Mouse (Mus musculus): ENCODE data around the gene Atp6v0e2.
"Not testable (repeated sequence)": the region's sequence is repeated elsewhere in the genome, so short reads cannot be mapped to it uniquely, and the experiment has no call there.

The Atp6v0e2 gene

GRCm38 (mm10) chr6:48537105-48537954 lies at the start of gene Atp6v0e2:
TSS of gene Atp6v0e2 (plus strand) at chr6:48537615.
- DNase-seq (ENCODE audit: low spot score in 2 of 2) = peak; percentile 72 to 80

GRCm38 (mm10) chr6:48487747-48488725 lies 49.4 kb upstream of the Atp6v0e2 start:
- DNase-seq (ENCODE audit: low spot score in 2 of 2) = no peak

GRCm38 (mm10) chr6:48489741-48490140 lies 47.7 kb upstream of the Atp6v0e2 start:
- no peak for DNase-seq (ENCODE audit: low spot score in 2 of 2)

- no peak for DNase-seq (ENCODE audit: low spot score in 2 of 2)
These were observed 46.1 kb upstream of the Atp6v0e2 start for GRCm38 (mm10) chr6:48491361-48491760.

GRCm38 (mm10) chr6:48493136-48493730 lies 44.2 kb upstream of the Atp6v0e2 start:
- no peak for DNase-seq (ENCODE audit: low spot score in 2 of 2)

- no peak for DNase-seq (ENCODE audit: low spot score in 2 of 2)
These were observed 39.9 kb upstream of the Atp6v0e2 start for GRCm38 (mm10) chr6:48497521-48497920.

- no peak for DNase-seq (ENCODE audit: low spot score in 2 of 2)
These were observed 33.6 kb upstream of the Atp6v0e2 start for GRCm38 (mm10) chr6:48503847-48504240.

GRCm38 (mm10) chr6:48504241-48504854 lies 33.1 kb upstream of the Atp6v0e2 start:
- DNase-seq (ENCODE audit: low spot score in 2 of 2) = peak; percentile 68 to 70

GRCm38 (mm10) chr6:48508087-48508486 lies 29.3 kb upstream of the Atp6v0e2 start:
- DNase-seq (ENCODE audit: low spot score in 2 of 2) = no peak

- DNase-seq (ENCODE audit: low spot score in 2 of 2) = no peak
These were observed 27.0 kb upstream of the Atp6v0e2 start for GRCm38 (mm10) chr6:48510426-48510825.

GRCm38 (mm10) chr6:48511861-48512260 lies 25.6 kb upstream of the Atp6v0e2 start:
- DNase-seq (ENCODE audit: low spot score in 2 of 2) = no peak

- not testable (repeated sequence) for DNase-seq (ENCODE audit: low spot score in 2 of 2)
These were observed 12.5 kb upstream of the Atp6v0e2 start for GRCm38 (mm10) chr6:48524882-48525281.

- no peak for DNase-seq (ENCODE audit: low spot score in 2 of 2)
These were observed 9.5 kb upstream of the Atp6v0e2 start for GRCm38 (mm10) chr6:48527901-48528300.

- no peak for DNase-seq (ENCODE audit: low spot score in 2 of 2)
These were observed 8.2 kb upstream of the Atp6v0e2 start for GRCm38 (mm10) chr6:48529261-48529660.

GRCm38 (mm10) chr6:48529871-48530440 lies 7.5 kb upstream of the Atp6v0e2 start:
- DNase-seq (ENCODE audit: low spot score in 2 of 2) = no peak

GRCm38 (mm10) chr6:48530862-48531261 lies 6.6 kb upstream of the Atp6v0e2 start:
- DNase-seq (ENCODE audit: low spot score in 2 of 2) = no peak

GRCm38 (mm10) chr6:48533475-48533874 lies 3.9 kb upstream of the Atp6v0e2 start:
- no peak for DNase-seq (ENCODE audit: low spot score in 2 of 2)

GRCm38 (mm10) chr6:48534913-48535312 lies 2.5 kb upstream of the Atp6v0e2 start:
- DNase-seq (ENCODE audit: low spot score in 2 of 2) = no peak

- DNase-seq (ENCODE audit: low spot score in 2 of 2) = no peak
These were observed 1.3 kb upstream of the Atp6v0e2 start for GRCm38 (mm10) chr6:48536091-48536490.

GRCm38 (mm10) chr6:48538841-48539737 lies 1.7 kb downstream of the Atp6v0e2 start:
- peak in 1 of 2 experiments; percentile 78 for DNase-seq (ENCODE audit: low spot score in 2 of 2)

Measured in urinary bladder, postnatal 4 days (tissue).